Mouse (Mus musculus): Measurements from ENCODE around the gene Gm42420. TPM values are rescaled to one million over a fixed set of nuclear protein-coding genes. Genes with fewer than 3 reads are reported as not detected.

Gm42420 gene
- polyA plus RNA-seq, 1 experiment from 2014 or later = 0.76 TPM

- no peaks in the 10 kb centered on the region for H3K9me3 ChIP-seq
- no peaks in the 10 kb centered on the region for H3K27me3 ChIP-seq (ENCODE audit: insufficient read depth, poor library complexity, severe bottlenecking)
- peak overlapping the region; percentile 93 for H3K4me3 ChIP-seq
- WGBS = 89% methylated on average over 2 of the region's 2 CpGs
- H3K27ac ChIP-seq = peak overlapping the region; percentile 71
- DNase-seq (ENCODE audit: low spot score) = no peak
- H3K4me1 ChIP-seq (replicated peaks) = peaks cover 59% of the 10 kb centered on the region
- H3K36me3 ChIP-seq = peaks cover 37% of the 10 kb centered on the region
These were observed 30.0 kb upstream of the Gm42420 start for GRCm38 (mm10) chr6:39555648-39555945.

GRCm38 (mm10) chr6:39556900-39557659, 28.5 kb upstream of the Gm42420 start:
- WGBS = under 1% methylated on average over 51 of the region's 54 CpGs

GRCm38 (mm10) chr6:39557723-39558261, 27.8 kb upstream of the Gm42420 start, which contains the start of gene Dennd2a:
TSS of gene Dennd2a (minus strand) at chr6:39557867.
- WGBS = under 1% methylated on average over 50 of the region's 50 CpGs
- H3K36me3 ChIP-seq = peaks cover 18% of the 10 kb centered on the region
- peaks cover 50% of the 10 kb centered on the region for H3K4me1 ChIP-seq (replicated peaks)
- DNase-seq (ENCODE audit: low spot score) = peak; percentile 94
- no peaks in the 10 kb centered on the region for H3K27me3 ChIP-seq (ENCODE audit: insufficient read depth, poor library complexity, severe bottlenecking)
- H3K9me3 ChIP-seq = no peaks in the 10 kb centered on the region
- peak within 1 kb of the TSS; percentile 93 for H3K4me3 ChIP-seq
- peak within 1 kb of the TSS; percentile 100 for H3K27ac ChIP-seq

More at GRCm38 (mm10) chr6:39556900-39557659, 28.5 kb upstream of the Gm42420 start:
- Histone ChIP-seq H3K36me3 (peaks cover 23% of the 10 kb centered on the region), H3K27me3 (ENCODE audit: insufficient read depth, poor library complexity, severe bottlenecking) (no peaks in the 10 kb centered on the region), H3K9me3 (no peaks in the 10 kb centered on the region), H3K4me3 (peak overlapping the region; percentile 93), H3K27ac (peak overlapping the region; percentile 100), H3K4me1 (replicated peaks) (peaks cover 55% of the 10 kb centered on the region)
- DNase-seq (ENCODE audit: low spot score) = peak; percentile 69

- 64% methylated on average over 6 of the region's 6 CpGs for WGBS
- DNase-seq (ENCODE audit: low spot score) = no peak
- Histone ChIP-seq H3K4me3 (no peak overlapping the region), H3K27me3 (ENCODE audit: insufficient read depth, poor library complexity, severe bottlenecking) (no peaks in the 10 kb centered on the region), H3K27ac (peak overlapping the region; percentile 57), H3K36me3 (peaks cover 7% of the 10 kb centered on the region), H3K4me1 (replicated peaks) (peaks cover 47% of the 10 kb centered on the region), H3K9me3 (no peaks in the 10 kb centered on the region)
These were observed 26.1 kb upstream of the Gm42420 start for GRCm38 (mm10) chr6:39559276-39559939.

GRCm38 (mm10) chr6:39562166-39563015, 23.2 kb upstream of the Gm42420 start:
- Histone ChIP-seq H3K36me3 (no peaks in the 10 kb centered on the region), H3K9me3 (no peaks in the 10 kb centered on the region), H3K27me3 (ENCODE audit: insufficient read depth, poor library complexity, severe bottlenecking) (no peaks in the 10 kb centered on the region), H3K4me3 (0 out of 2 replicates have a peak overlapping the region, but pooled peaks have one; percentile 1), H3K4me1 (replicated peaks) (peaks cover 22% of the 10 kb centered on the region), H3K27ac (no peak overlapping the region)
- peak; percentile 79 for DNase-seq (ENCODE audit: low spot score)
- 20% methylated on average over 23 of the region's 23 CpGs for WGBS

GRCm38 (mm10) chr6:39567528-39567927, 18.0 kb upstream of the Gm42420 start:
- Histone ChIP-seq H3K4me1 (replicated peaks) (no peaks in the 10 kb centered on the region), H3K36me3 (no peaks in the 10 kb centered on the region), H3K4me3 (no peak overlapping the region), H3K27me3 (ENCODE audit: insufficient read depth, poor library complexity, severe bottlenecking) (no peaks in the 10 kb centered on the region), H3K9me3 (no peaks in the 10 kb centered on the region), H3K27ac (no peak overlapping the region)
- 16% methylated on average over 5 of the region's 5 CpGs for WGBS
- peak; percentile 46 for DNase-seq (ENCODE audit: low spot score)

- no peak for DNase-seq (ENCODE audit: low spot score)
- H3K4me3 ChIP-seq = no peak overlapping the region
- WGBS = 81% methylated on average over 3 of the region's 3 CpGs
These were observed 15.1 kb upstream of the Gm42420 start for GRCm38 (mm10) chr6:39570426-39570825.

GRCm38 (mm10) chr6:39573791-39574554, 11.6 kb upstream of the Gm42420 start, which contains the start of gene Adck2:
TSS of gene Adck2 (plus strand) at chr6:39573873.
- DNase-seq (ENCODE audit: low spot score) = peak; percentile 88
- Histone ChIP-seq H3K4me3 (peak within 1 kb of the TSS; percentile 81), H3K4me1 (replicated peaks) (peaks cover 17% of the 10 kb centered on the region), H3K9me3 (no peaks in the 10 kb centered on the region), H3K27me3 (ENCODE audit: insufficient read depth, poor library complexity, severe bottlenecking) (no peaks in the 10 kb centered on the region), H3K27ac (peak within 1 kb of the TSS; percentile 94), H3K36me3 (peaks cover 12% of the 10 kb centered on the region)
- WGBS = 1% methylated on average over 49 of the region's 49 CpGs

More at GRCm38 (mm10) chr6:39570426-39570825, 15.1 kb upstream of the Gm42420 start:
- Histone ChIP-seq H3K27ac (no peak overlapping the region), H3K27me3 (ENCODE audit: insufficient read depth, poor library complexity, severe bottlenecking) (no peaks in the 10 kb centered on the region), H3K4me1 (replicated peaks) (peaks cover 17% of the 10 kb centered on the region), H3K36me3 (no peaks in the 10 kb centered on the region), H3K9me3 (no peaks in the 10 kb centered on the region)

GRCm38 (mm10) chr6:39574555-39574869, 11.0 kb upstream of the Gm42420 start:
- peak overlapping the region; percentile 81 for H3K4me3 ChIP-seq
- peaks cover 17% of the 10 kb centered on the region for H3K36me3 ChIP-seq
- DNase-seq (ENCODE audit: low spot score) = no peak
- no peaks in the 10 kb centered on the region for H3K27me3 ChIP-seq (ENCODE audit: insufficient read depth, poor library complexity, severe bottlenecking)
- peaks cover 17% of the 10 kb centered on the region for H3K4me1 ChIP-seq (replicated peaks)
- WGBS = 23% methylated on average over 10 of the region's 10 CpGs
- H3K9me3 ChIP-seq = no peaks in the 10 kb centered on the region
- H3K27ac ChIP-seq = peak overlapping the region; percentile 94

- Histone ChIP-seq H3K27me3 (ENCODE audit: insufficient read depth, poor library complexity, severe bottlenecking) (no peaks in the 10 kb centered on the region), H3K4me1 (replicated peaks) (peaks cover 17% of the 10 kb centered on the region), H3K27ac (peak overlapping the region; percentile 94; the same call in 1 of the 2 replicates), H3K4me3 (peak overlapping the region; percentile 81), H3K36me3 (peaks cover 22% of the 10 kb centered on the region), H3K9me3 (no peaks in the 10 kb centered on the region)
- DNase-seq (ENCODE audit: low spot score) = no peak
- WGBS = 74% methylated on average over 7 of the region's 7 CpGs
These were observed 10.6 kb upstream of the Gm42420 start for GRCm38 (mm10) chr6:39574951-39575350.

GRCm38 (mm10) chr6:39579552-39579951, 6.0 kb upstream of the Gm42420 start:
- Histone ChIP-seq H3K27me3 (ENCODE audit: insufficient read depth, poor library complexity, severe bottlenecking) (no peaks in the 10 kb centered on the region), H3K36me3 (peaks cover 61% of the 10 kb centered on the region), H3K9me3 (no peaks in the 10 kb centered on the region), H3K4me3 (no peak overlapping the region), H3K27ac (no peak overlapping the region), H3K4me1 (replicated peaks) (peaks cover 6% of the 10 kb centered on the region)
- 86% methylated on average over 7 of the region's 7 CpGs for WGBS
- DNase-seq (ENCODE audit: low spot score) = no peak

GRCm38 (mm10) chr6:39580558-39580957, 5.0 kb upstream of the Gm42420 start:
- 86% methylated on average over 2 of the region's 2 CpGs for WGBS
- no peak for DNase-seq (ENCODE audit: low spot score)
- Histone ChIP-seq H3K4me1 (replicated peaks) (no peaks in the 10 kb centered on the region), H3K27me3 (ENCODE audit: insufficient read depth, poor library complexity, severe bottlenecking) (no peaks in the 10 kb centered on the region), H3K9me3 (no peaks in the 10 kb centered on the region), H3K4me3 (no peak overlapping the region), H3K36me3 (peaks cover 66% of the 10 kb centered on the region), H3K27ac (no peak overlapping the region)

Measured in hindbrain, embryonic 10.5 days (tissue).